Mouse (Mus musculus): ENCODE measurements around the gene Gm26657.

Gene Gm26657

DNA sequence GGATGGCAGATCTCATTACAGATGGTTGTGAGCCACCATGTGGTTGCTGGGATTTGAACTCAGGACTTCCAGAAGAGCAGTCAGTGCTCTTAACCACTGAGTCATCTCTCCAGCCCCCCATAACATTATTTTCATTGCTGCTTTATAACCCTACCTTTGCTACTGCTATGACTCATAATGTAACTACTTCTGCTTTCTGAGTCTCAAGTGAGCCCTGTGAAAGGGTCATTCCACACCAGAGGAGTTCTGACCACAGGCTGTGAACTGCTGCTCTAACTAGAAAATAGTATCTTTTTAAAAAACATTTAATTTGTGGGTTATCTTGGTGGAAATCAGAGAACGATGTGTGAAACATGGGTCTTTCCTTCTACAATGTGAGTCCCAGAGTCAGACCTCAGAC is 17.8 kb downstream of the Gm26657 start:
- no peak for DNase-seq (ENCODE audit: low read depth, low spot score)

DNA sequence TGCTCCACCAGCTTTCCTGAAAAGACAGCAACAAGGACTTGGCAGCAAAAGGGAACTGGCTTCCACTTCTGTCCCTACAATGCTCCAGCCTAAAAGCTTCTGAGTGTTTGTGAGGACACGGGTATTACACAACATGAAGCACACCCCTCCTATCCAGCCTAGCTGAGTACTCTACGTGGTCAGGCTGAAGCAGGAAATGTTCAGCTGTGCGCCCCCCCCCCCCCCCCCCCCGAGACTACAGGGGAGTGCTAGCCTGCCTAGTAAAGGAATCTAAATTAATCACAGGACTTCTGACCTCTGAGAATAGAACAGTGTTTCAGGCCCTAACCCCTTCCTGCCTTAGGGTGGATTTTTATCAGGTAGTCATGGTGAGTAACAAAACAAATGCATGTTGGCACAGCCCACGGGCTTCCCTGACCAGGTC is 28.0 kb downstream of the Gm26657 start:
- peak; percentile 53 for DNase-seq (ENCODE audit: low read depth, low spot score)

DNA sequence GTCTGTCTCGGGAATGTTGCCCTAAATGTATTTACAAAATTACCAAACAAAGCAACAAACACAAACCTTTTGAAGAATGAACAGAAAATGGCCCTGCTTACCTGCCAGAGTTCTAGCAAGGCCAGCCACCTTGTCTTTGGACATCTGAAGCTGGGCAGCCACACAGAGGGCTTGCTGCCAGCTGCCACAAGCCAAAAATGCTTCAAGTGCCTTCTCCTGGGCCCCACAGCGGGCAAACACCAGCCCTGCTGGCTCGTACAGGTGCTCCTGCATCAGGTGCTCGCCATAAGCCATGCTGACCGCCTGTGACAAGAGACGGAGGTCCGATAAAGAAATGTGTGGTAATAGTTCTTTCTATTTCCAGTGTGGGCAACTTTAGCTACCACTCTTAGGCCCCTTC is 29.0 kb downstream of the Gm26657 start:
- no peak for DNase-seq (ENCODE audit: low read depth, low spot score)

DNA sequence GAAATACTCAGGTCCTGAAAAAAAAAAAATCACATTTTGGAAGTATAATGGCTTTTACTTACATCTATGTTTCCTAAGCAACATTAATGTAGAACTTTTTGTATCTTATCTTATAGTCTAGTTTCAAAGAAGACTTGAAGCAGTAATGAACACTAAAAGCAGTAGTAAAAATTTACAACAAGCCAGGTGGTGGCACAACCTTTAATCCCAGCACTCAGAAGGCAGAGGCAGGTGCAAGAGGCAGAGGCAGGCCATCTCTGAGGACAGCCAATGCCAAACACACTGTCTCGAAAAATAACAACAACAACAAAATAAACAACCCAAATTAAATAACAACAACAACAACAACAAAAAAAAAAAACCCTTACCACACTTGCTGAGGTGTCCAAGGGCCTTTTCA is 31.2 kb downstream of the Gm26657 start:
- no peak for DNase-seq (ENCODE audit: low read depth, low spot score)
